Mouse (Mus musculus) lung, embryonic 16.5 days (tissue): ENCODE measurements around the gene Gpatch4. TPM values are rescaled to one million over a fixed set of nuclear protein-coding genes. Genes with fewer than 3 reads are reported as not detected.

Experiments used
- ATAC-seq: fragments of 200-750 bp; cut with Nextera tagmentation; 2 replicates; pipeline ENCODE4 v1.8.0; 2017; ENCODE audit warnings: low read depth, mild to moderate bottlenecking, moderate library complexity
- H3K27ac ChIP-seq: fragments of 300-500 bp; sonication (generic); 2 replicates; pipeline ENCODE4 v1.5.1; 2014; ENCODE audit warnings: mild to moderate bottlenecking, control low read depth, low read length
- H3K27me3 ChIP-seq: fragments of 300-500 bp; sonication (generic); 2 replicates; pipeline ENCODE4 v1.6.1; 2014; ENCODE audit warnings: low read depth, low read length, mixed read lengths; ENCODE audit not compliant: control insufficient read depth, insufficient read depth
- H3K36me3 ChIP-seq: fragments of 300-500 bp; sonication (generic); 2 replicates; pipeline ENCODE4 v1.6.1; 2014; ENCODE audit warnings: low read length; ENCODE audit not compliant: control insufficient read depth, insufficient read depth
- H3K4me1 ChIP-seq: fragments of 300-500 bp; sonication (generic); replicated peaks from 2 replicates; pipeline ENCODE4 v1.6.1; 2014; ENCODE audit warnings: low read length, mixed read lengths; ENCODE audit not compliant: control insufficient read depth, insufficient read depth
- H3K4me2 ChIP-seq: fragments of 300-500 bp; sonication (generic); 2 replicates; pipeline ENCODE4 v1.6.1; 2014; ENCODE audit warnings: low read depth, low read length, control low read depth
- H3K4me3 ChIP-seq: fragments of 300-500 bp; sonication (generic); 2 replicates; pipeline ENCODE4 v1.5.1; 2014; ENCODE audit warnings: mild to moderate bottlenecking, low read length, control low read depth
- H3K9ac ChIP-seq: fragments of 300-500 bp; sonication (generic); 2 replicates; pipeline ENCODE4 v1.6.1; 2014; ENCODE audit warnings: low read length, control low read depth
- H3K9me3 ChIP-seq: fragments of 300-500 bp; sonication (generic); 2 replicates; pipeline ENCODE4 v1.6.1; 2016; ENCODE audit warnings: low read length; ENCODE audit not compliant: control insufficient read depth
- WGBS: fragments of 180-500 bp; shearing (Covaris S2); extraction: QIAGEN DNeasy Blood & Tissue Kit; methylation state at CpG from one replicate; pipeline ENCODE4 v1.1.7; 2014; 5-methylcytosine and 5-hydroxymethylcytosine counted together
- polyA plus RNA-seq: library from polyadenylated mRNA; unstranded; fragments of >200 nt; fragmentation: Nextera tagmentation; extraction: Ambion mirVana; gene quantifications from 2 replicates; pipeline ENCODE4 v1.2.1, GENCODE M21; 2015

The Gpatch4 gene
- polyA plus RNA-seq, 1 experiment from 2014 or later = 25.6 TPM

DNA sequence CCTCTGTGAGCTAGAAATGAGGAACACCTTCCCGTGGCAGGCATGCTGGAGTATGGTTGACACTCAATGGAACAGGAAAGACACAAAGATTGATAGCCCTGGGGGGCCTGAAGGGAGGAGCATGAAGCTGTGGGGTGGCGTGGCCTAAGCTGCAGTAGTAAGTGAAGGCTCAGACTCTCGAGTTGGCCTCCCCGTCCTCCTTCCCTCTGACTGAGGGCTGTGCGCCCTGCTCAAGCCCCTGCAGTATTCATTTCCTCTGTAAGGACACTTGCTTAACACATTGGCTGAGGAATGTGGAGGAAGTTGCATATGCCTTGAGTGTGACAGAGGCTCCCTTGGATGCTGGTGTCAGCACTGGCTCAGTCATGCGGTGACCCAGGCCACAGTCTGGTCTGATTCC is 59.7 kb downstream of the Gpatch4 start:
- peaks cover 55% of the 10 kb centered on the region for H3K36me3 ChIP-seq
- no peaks in the 10 kb centered on the region for H3K4me1 ChIP-seq
- H3K4me3 ChIP-seq = no peak overlapping the region
- no peak overlapping the region for H3K9ac ChIP-seq
- H3K9me3 ChIP-seq = no peaks in the 10 kb centered on the region
- no peaks in the 10 kb centered on the region for H3K27me3 ChIP-seq
- H3K4me2 ChIP-seq = no peak overlapping the region
- no peak for ATAC-seq
- H3K27ac ChIP-seq = peak overlapping the region; percentile 51; the same call in 1 of the 2 replicates
- 65% methylated on average over 6 of the region's 6 CpGs for WGBS

Other genes with a start within 250 kb of the Gpatch4 start
- 1.5 and 1.6 TPM in 2 replicates for gene Ntrk1, start 247.9 kb upstream of the Gpatch4 start, polyA plus RNA-seq
- gene Insrr, start 246.2 kb upstream of the Gpatch4 start, polyA plus RNA-seq = 0.04 and 0.23 TPM in 2 replicates
- gene Pear1, start 218.8 kb upstream of the Gpatch4 start, polyA plus RNA-seq = 32.4 and 34.5 TPM in 2 replicates
- 0.36 and 2.0 TPM in 2 replicates for gene Sh2d2a, start 196.4 kb upstream of the Gpatch4 start, polyA plus RNA-seq
- 8.3 and 11.7 TPM in 2 replicates for gene Prcc, start 157.5 kb upstream of the Gpatch4 start, polyA plus RNA-seq
- 81.3 and 86.3 TPM in 2 replicates for gene Hdgf, start 136.8 kb upstream of the Gpatch4 start, polyA plus RNA-seq
- gene Mrpl24, start 123.6 kb upstream of the Gpatch4 start, polyA plus RNA-seq = 77.5 and 79.3 TPM in 2 replicates
- 50.3 and 54.8 TPM in 2 replicates for gene Isg20l2, start 112.8 kb upstream of the Gpatch4 start, polyA plus RNA-seq
- gene Rrnad1, start 112.4 kb upstream of the Gpatch4 start, polyA plus RNA-seq = 20.2 and 20.6 TPM in 2 replicates
- 4.7 and 4.9 TPM in 2 replicates for gene Crabp2, start 94.4 kb upstream of the Gpatch4 start, polyA plus RNA-seq
- 15.5 and 15.6 TPM in 2 replicates for gene Nes, start 72.0 kb upstream of the Gpatch4 start, polyA plus RNA-seq
- gene Bcan, start 42.9 kb upstream of the Gpatch4 start, polyA plus RNA-seq = 0.44 and 0.54 TPM in 2 replicates
- 0.10 and 0.28 TPM in 2 replicates for gene Hapln2, start 15.5 kb upstream of the Gpatch4 start, polyA plus RNA-seq
- gene Naxe, start 15.4 kb downstream of the Gpatch4 start, polyA plus RNA-seq = 203 and 211 TPM in 2 replicates
- gene Ttc24, start 35.2 kb downstream of the Gpatch4 start, polyA plus RNA-seq = not detected in 2 replicates
- 23.4 and 26.9 TPM in 2 replicates for gene Iqgap3, start 38.9 kb downstream of the Gpatch4 start, polyA plus RNA-seq
- gene Mef2d, start 99.3 kb downstream of the Gpatch4 start, polyA plus RNA-seq = 19.9 and 22.9 TPM in 2 replicates
- 0.69 and 1.0 TPM in 2 replicates for gene Rhbg, start 211.6 kb downstream of the Gpatch4 start, polyA plus RNA-seq
- 0.20 and 0.23 TPM in 2 replicates for gene Gm38392, start 244.1 kb downstream of the Gpatch4 start, polyA plus RNA-seq